Mouse (Mus musculus) hindbrain, embryonic 11.5 days (tissue): ENCODE measurements at regions not wholly inside any gene's neighbourhood (a gene's known extent, or its start where the extent isn't known, plus 50 kb on each side); places are given as distances from the start of the nearest gene placed in this dataset.

Source experiments
- ATAC-seq: fragments of 200-750 bp; cut with Nextera tagmentation; 2 replicates; pipeline ENCODE4 v1.8.0; 2017; ENCODE audit warnings: mild to moderate bottlenecking, moderate TSS enrichment, moderate library complexity; ENCODE audit not compliant: low FRiP score
- DNase-seq: peaks from one replicate; pipeline ENCODE4 v3.0.0-alpha.2; 2015; ENCODE audit warnings: low spot score
- H3K27ac ChIP-seq: fragments of 300-500 bp; sonication (generic); 2 replicates; pipeline ENCODE4 v1.5.1; 2014; ENCODE audit warnings: mild to moderate bottlenecking, low read depth, low read length
- H3K27me3 ChIP-seq: fragments of 300-500 bp; sonication (generic); 2 replicates; pipeline ENCODE4 v1.6.1; 2014; ENCODE audit warnings: mild to moderate bottlenecking, low read length, moderate library complexity, mixed read lengths; ENCODE audit not compliant: control insufficient read depth, insufficient read depth
- H3K36me3 ChIP-seq: fragments of 300-500 bp; sonication (generic); 2 replicates; pipeline ENCODE4 v1.6.1; 2014; ENCODE audit warnings: mild to moderate bottlenecking, low read length, moderate library complexity, mixed read lengths; ENCODE audit not compliant: control insufficient read depth, insufficient read depth
- H3K4me1 ChIP-seq: fragments of 300-500 bp; sonication (generic); replicated peaks from 2 replicates; pipeline ENCODE4 v1.6.1; 2014; ENCODE audit warnings: low read length, mixed read lengths; ENCODE audit not compliant: control insufficient read depth, insufficient read depth
- H3K4me2 ChIP-seq: fragments of 300-500 bp; sonication (generic); replicated peaks from 2 replicates; pipeline ENCODE4 v1.6.1; 2014; ENCODE audit warnings: mild to moderate bottlenecking, low read depth, low read length
- H3K4me3 ChIP-seq: fragments of 300-500 bp; sonication (generic); 2 replicates; pipeline ENCODE4 v1.5.1; 2014; ENCODE audit warnings: low read depth, low read length
- H3K9ac ChIP-seq: fragments of 300-500 bp; sonication (generic); 2 replicates; pipeline ENCODE4 v1.6.1; 2014; ENCODE audit warnings: low read depth, low read length
- H3K9me3 ChIP-seq: fragments of 300-500 bp; sonication (generic); 2 replicates; pipeline ENCODE4 v1.6.1; 2016; ENCODE audit warnings: low read length; ENCODE audit not compliant: control insufficient read depth
- WGBS: fragments of 180-500 bp; shearing (Covaris S2); extraction: QIAGEN DNeasy Blood & Tissue Kit; methylation state at CpG from one replicate; pipeline ENCODE4 v1.1.7; 2014; 5-methylcytosine and 5-hydroxymethylcytosine counted together

- no peaks in the 10 kb centered on the region for H3K36me3 ChIP-seq
- ATAC-seq (no peak), DNase-seq (no peak)
These were observed 54.4 kb upstream of the Mrps30 start for GRCm38 (mm10) chr13:118441322-118442064.

More at GRCm38 (mm10) chr13:118441322-118442064, 54.4 kb upstream of the Mrps30 start:
- Histone ChIP-seq H3K4me2 (no peak overlapping the region), H3K4me3 (no peak overlapping the region), H3K27ac (no peak overlapping the region), H3K9ac (no peak overlapping the region), H3K4me1 (no peaks in the 10 kb centered on the region), H3K9me3 (no peaks in the 10 kb centered on the region), H3K27me3 (no peaks in the 10 kb centered on the region)
- 91% methylated on average over 5 of the region's 5 CpGs for WGBS
